Comparison of ENCODE assay signal across 8 mouse cellular contexts in the genomic region with DNA sequence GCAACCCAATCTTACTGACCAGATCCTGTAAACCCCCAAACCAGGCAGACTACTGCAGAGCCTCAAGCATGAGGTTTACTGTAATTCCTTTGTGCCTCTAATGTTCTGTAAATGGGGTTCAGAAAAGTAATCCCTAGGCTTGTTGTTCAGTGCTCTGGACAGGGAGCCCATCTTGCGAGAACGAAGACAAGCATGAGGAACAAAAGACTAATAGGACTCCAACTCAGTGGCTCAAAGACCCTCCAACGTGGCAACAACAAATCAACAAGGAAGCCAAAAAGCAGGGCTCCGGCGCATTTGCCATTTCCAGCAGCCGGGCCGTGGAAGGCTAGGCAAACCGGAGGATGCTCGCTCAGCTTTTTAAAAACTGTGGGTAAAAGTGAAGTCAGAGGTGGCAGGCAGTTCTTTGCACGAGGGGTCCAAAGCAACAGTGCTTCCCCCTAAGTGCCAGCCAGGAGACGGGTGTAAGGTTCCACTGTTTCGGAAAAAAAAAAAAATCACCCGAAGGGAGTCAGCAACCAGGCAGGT. TPM values are rescaled to one million over a fixed set of nuclear protein-coding genes. Genes with fewer than 3 reads are reported as not detected.
A peak's percentile ranks its signal among the peaks of the same experiment; 100 is the strongest.
DNase-seq lines count a peak whose midpoint lies in the region; ATAC-seq lines count a peak whose summit lies in the region.

No protein-coding gene starts in this region.

- peak overlapping the region; percentile 84 for H3K4me2 ChIP-seq in kidney, embryonic 16.5 days (replicated peaks; ENCODE audit: low read depth, low read length)
- H3K4me2 ChIP-seq in hindbrain, embryonic 12.5 days (replicated peaks) = peak overlapping the region; percentile 89
- H3K4me2 ChIP-seq in midbrain, embryonic 15.5 days = peak overlapping the region; percentile 94

- no peak for DNase-seq in kidney, adult 8-10 months
- no peak for DNase-seq in frontal cortex, postnatal 25 days (ENCODE audit: low spot score in 2 of 2)
- DNase-seq in gastrocnemius, adult 18-20 months (ENCODE audit: low spot score) = no peak
- no peak for DNase-seq in gastrocnemius, postnatal 14 days

- H3K9ac ChIP-seq in kidney, embryonic 16.5 days (replicated peaks; ENCODE audit: low read length) = peak overlapping the region; percentile 87
- peak overlapping the region; percentile 79 for H3K9ac ChIP-seq in hindbrain, embryonic 12.5 days
- H3K9ac ChIP-seq in midbrain, embryonic 15.5 days = peak overlapping the region; percentile 70

- ATAC-seq in kidney, embryonic 16.5 days (ENCODE audit: low FRiP score, low TSS enrichment) = no peak
- no peak for ATAC-seq in hindbrain, embryonic 12.5 days (ENCODE audit: low FRiP score)
- ATAC-seq in midbrain, embryonic 15.5 days (replicated peaks) = no peak

- WGBS in kidney, embryonic 16.5 days = 2% methylated on average over 13 of the region's 13 CpGs
- 1% methylated on average over 13 of the region's 13 CpGs for WGBS in hindbrain, embryonic 12.5 days
- WGBS in midbrain, embryonic 15.5 days = 1% methylated on average over 13 of the region's 13 CpGs

- peaks cover 36% of the 10 kb centered on the region for H3K4me1 ChIP-seq in kidney, embryonic 16.5 days (ENCODE audit: insufficient read depth, low read length)
- peaks cover 22% of the 10 kb centered on the region for H3K4me1 ChIP-seq in brown adipose tissue, adult 24 weeks (ENCODE audit: control insufficient read depth, insufficient read depth, insufficient read length, low read length)
- H3K4me1 ChIP-seq in hindbrain, embryonic 12.5 days = peaks cover 50% of the 10 kb centered on the region
- peaks cover 55% of the 10 kb centered on the region for H3K4me1 ChIP-seq in midbrain, embryonic 15.5 days

- H3K36me3 ChIP-seq in kidney, embryonic 16.5 days (ENCODE audit: insufficient read depth, low read length) = no peaks in the 10 kb centered on the region
- H3K36me3 ChIP-seq in hindbrain, embryonic 12.5 days = no peaks in the 10 kb centered on the region
- H3K36me3 ChIP-seq in midbrain, embryonic 15.5 days (replicated peaks) = no peaks in the 10 kb centered on the region

- peak overlapping the region; percentile 97 for H3K4me3 ChIP-seq in kidney, embryonic 16.5 days (ENCODE audit: low read length)
- H3K4me3 ChIP-seq in brown adipose tissue, adult 24 weeks (ENCODE audit: insufficient read depth, low read depth, low read length) = peak overlapping the region; percentile 92
- peak overlapping the region; percentile 77 for H3K4me3 ChIP-seq in hindbrain, embryonic 12.5 days
- H3K4me3 ChIP-seq in midbrain, embryonic 15.5 days = peak overlapping the region; percentile 91

- no peaks in the 10 kb centered on the region for H3K9me3 ChIP-seq in kidney, embryonic 16.5 days (ENCODE audit: low read length)
- no peaks in the 10 kb centered on the region for H3K9me3 ChIP-seq in hindbrain, embryonic 12.5 days (replicated peaks)
- H3K9me3 ChIP-seq in midbrain, embryonic 15.5 days = no peaks in the 10 kb centered on the region

- peak overlapping the region; percentile 95 for H3K27ac ChIP-seq in kidney, embryonic 16.5 days (ENCODE audit: low read length)
- H3K27ac ChIP-seq in brown adipose tissue, adult 24 weeks (replicated peaks; ENCODE audit: low read depth, low read length) = peak overlapping the region; percentile 78
- peak overlapping the region; percentile 91; the same call in 1 of the 2 replicates for H3K27ac ChIP-seq in hindbrain, embryonic 12.5 days
- H3K27ac ChIP-seq in midbrain, embryonic 15.5 days = peak overlapping the region; percentile 89; the same call in 1 of the 2 replicates

- intact Hi-C loops in gastrocnemius, postnatal 14 days (cut with DNase I; ENCODE audit: low total_unique reads) = loop anchor here (5.0 to 10.0 kb wide), 2 partner anchors 35 to 98 kb away; no protein-coding TSS in a partner anchor

- H3K27me3 ChIP-seq in kidney, embryonic 16.5 days (ENCODE audit: insufficient read depth, low read length) = no peaks in the 10 kb centered on the region
- H3K27me3 ChIP-seq in hindbrain, embryonic 12.5 days = no peaks in the 10 kb centered on the region; the same call in 1 of the 2 replicates
- no peaks in the 10 kb centered on the region for H3K27me3 ChIP-seq in midbrain, embryonic 15.5 days (replicated peaks)

RNA-seq across cellular contexts. Expression of a gene that starts 1.0 kb away (rescaled TPM):
- polyA plus RNA-seq in kidney, embryonic 16.5 days (2015; fragmentation: Nextera tagmentation; extraction: Ambion mirVana) = 11.6 and 13.2 TPM in 2 replicates
- 9.6 and 11.2 TPM in 2 replicates for polyA plus RNA-seq in brown adipose tissue, adult 24 weeks (2012; ENCODE audit: insufficient read depth, insufficient read length, missing spikeins)
- 9.6 TPM in 2 replicates for polyA plus RNA-seq in hindbrain, embryonic 12.5 days (2016; fragmentation: Nextera tagmentation; extraction: Ambion mirVana)
- polyA plus RNA-seq in midbrain, embryonic 15.5 days (2015; fragmentation: Nextera tagmentation; extraction: Ambion mirVana) = 6.6 and 6.8 TPM in 2 replicates
- 1 to 10 TPM; 6.4 to 9.4 TPM for total RNA-seq in gastrocnemius, adult 18-20 months (2021)
- 1 to 10 TPM; 6.7 to 9.7 TPM for total RNA-seq in gastrocnemius, postnatal 14 days (2021)
